In the genomic region with DNA sequence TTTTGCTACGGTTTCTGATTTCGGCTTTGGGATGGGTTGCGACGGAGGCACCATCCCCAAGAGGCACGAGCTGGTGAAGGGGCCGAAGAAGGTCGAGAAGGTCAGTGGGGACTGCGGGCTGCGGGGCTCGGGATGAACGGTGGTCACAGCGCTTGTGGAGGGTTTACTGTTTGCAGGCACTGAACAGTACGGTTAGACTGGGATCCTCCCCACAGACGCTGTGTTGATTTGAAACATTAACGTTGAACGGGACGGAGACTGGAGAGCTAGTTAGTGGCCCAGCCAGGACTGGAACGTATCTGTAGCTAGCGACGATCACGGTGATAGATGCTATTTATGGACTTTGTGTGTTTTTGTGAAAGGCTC, we compare ENCODE assay signal across 8 mouse cellular contexts. TPM values are rescaled to one million over a fixed set of nuclear protein-coding genes. Genes with fewer than 3 reads are reported as not detected.
A peak's percentile ranks its signal among the peaks of the same experiment; 100 is the strongest.
DNase-seq lines count a peak whose midpoint lies in the region; ATAC-seq and TF ChIP-seq lines count a peak whose summit lies in the region.

No protein-coding gene starts in this region.

- TF ChIP-seq POLR2A in thymus, adult 2 months (IDR thresholded peaks at IDR 0.05; ENCODE audit: control insufficient read depth, extremely low read depth, insufficient read depth, low read length, poor library complexity), result no peak

- H3K9ac ChIP-seq in liver, embryonic 12.5 days, result peak overlapping the region; percentile 81
- peak overlapping the region; percentile 80 for H3K9ac ChIP-seq in stomach, postnatal 0 days (ENCODE audit: low read length)

- peaks cover 36% of the 10 kb centered on the region for H3K4me1 ChIP-seq in thymus, adult 2 months (replicated peaks; ENCODE audit: control insufficient read depth, insufficient read depth, low read length)
- peaks cover 34% of the 10 kb centered on the region for H3K4me1 ChIP-seq in liver, embryonic 12.5 days
- no peaks in the 10 kb centered on the region for H3K4me1 ChIP-seq in stomach, postnatal 0 days (replicated peaks; ENCODE audit: control insufficient read depth, insufficient read depth)

- no peak for TF ChIP-seq CTCF in thymus, adult 2 months (IDR thresholded peaks at IDR 0.05; ENCODE audit: borderline replicate concordance, control insufficient read depth, extremely low read depth, insufficient read depth, low read length, poor library complexity)
- TF ChIP-seq CTCF in stomach, postnatal 0 days (IDR thresholded peaks at IDR 0.05; ENCODE audit: low read depth), result no peak

- peak overlapping the region; percentile 87 for H3K4me3 ChIP-seq in thymus, adult 2 months (ENCODE audit: control insufficient read depth, insufficient read depth, low read length)
- peak overlapping the region; percentile 93 for H3K4me3 ChIP-seq in liver, embryonic 12.5 days
- H3K4me3 ChIP-seq in stomach, postnatal 0 days (ENCODE audit: low read depth, low read length), result peak overlapping the region; percentile 87

- H3K4me2 ChIP-seq in liver, embryonic 12.5 days, result peak overlapping the region; percentile 88
- peak overlapping the region; percentile 78 for H3K4me2 ChIP-seq in stomach, postnatal 0 days (replicated peaks; ENCODE audit: low read depth)

- H3K9me3 ChIP-seq in liver, embryonic 12.5 days (replicated peaks), result no peaks in the 10 kb centered on the region
- H3K9me3 ChIP-seq in stomach, postnatal 0 days (ENCODE audit: control insufficient read depth, low read length), result no peaks in the 10 kb centered on the region

- peak; percentile 16 for DNase-seq in embryo, embryonic 10 days (ENCODE audit: low spot score)
- DNase-seq in embryo, embryonic 10.5 days (ENCODE audit: low spot score), result no peak
- no peak for DNase-seq in thymus, adult 2 months
- no peak for DNase-seq in thymus, postnatal 25 days
- DNase-seq in stomach, postnatal 0 days (ENCODE audit: low spot score), result no peak
- no peak for DNase-seq in spleen, postnatal 10 days (ENCODE audit: low spot score in 2 of 2)
- no peak for DNase-seq in urinary bladder, postnatal 14 days (ENCODE audit: low spot score)

- TF ChIP-seq EP300 in stomach, postnatal 0 days (optimal IDR thresholded peaks at IDR 0.05), result no peak

- WGBS in thymus, adult 2 months, result 0% methylated on average over 21 of the region's 21 CpGs
- 0% methylated on average over 21 of the region's 21 CpGs for WGBS in liver, embryonic 12.5 days (ENCODE audit: insufficient replicate concordance)
- under 1% methylated on average over 21 of the region's 21 CpGs for WGBS in stomach, postnatal 0 days

- H3K27me3 ChIP-seq in thymus, adult 2 months (ENCODE audit: control insufficient read depth, insufficient read depth, low read length), result no peaks in the 10 kb centered on the region
- H3K27me3 ChIP-seq in liver, embryonic 12.5 days (replicated peaks), result no peaks in the 10 kb centered on the region
- no peaks in the 10 kb centered on the region for H3K27me3 ChIP-seq in stomach, postnatal 0 days (ENCODE audit: control insufficient read depth, insufficient read depth, low read length)

- peak; percentile 59 for ATAC-seq in liver, embryonic 12.5 days
- ATAC-seq in stomach, postnatal 0 days (ENCODE audit: low FRiP score, low TSS enrichment), result peak; percentile 63

- peaks cover 6% of the 10 kb centered on the region for H3K36me3 ChIP-seq in thymus, adult 2 months (ENCODE audit: control insufficient read depth, insufficient read depth, low read length)
- peaks cover 16% of the 10 kb centered on the region for H3K36me3 ChIP-seq in liver, embryonic 12.5 days
- H3K36me3 ChIP-seq in stomach, postnatal 0 days (ENCODE audit: control insufficient read depth, insufficient read depth, low read length), result no peaks in the 10 kb centered on the region

- H3K27ac ChIP-seq in thymus, adult 2 months (ENCODE audit: control insufficient read depth, insufficient read depth, low read length), result peak overlapping the region; percentile 58
- peak overlapping the region; percentile 86 for H3K27ac ChIP-seq in liver, embryonic 12.5 days
- H3K27ac ChIP-seq in stomach, postnatal 0 days (replicated peaks), result peak overlapping the region; percentile 77

RNA-seq across cellular contexts. Expression of a gene that starts 0.3 kb away (rescaled TPM):
- 79.6 and 86.7 TPM in 2 replicates for polyA plus RNA-seq in thymus, adult 2 months (2012; rRNA removed)
- 55.6 and 59.2 TPM in 2 replicates for polyA plus RNA-seq in liver, embryonic 12.5 days (2016; fragmentation: Nextera tagmentation; extraction: Ambion mirVana)
- polyA plus RNA-seq in stomach, postnatal 0 days (2015; fragmentation: Nextera tagmentation; extraction: Ambion mirVana), result 79.7 and 81.1 TPM in 2 replicates

RNA-seq across cellular contexts. Expression of a gene that starts 17.8 kb away (rescaled TPM):
- not detected in 2 replicates for polyA plus RNA-seq in thymus, adult 2 months (2012; rRNA removed)
- polyA plus RNA-seq in liver, embryonic 12.5 days (2016; fragmentation: Nextera tagmentation; extraction: Ambion mirVana), result 0.98 and 1.1 TPM in 2 replicates
- 0.38 and 0.44 TPM in 2 replicates for polyA plus RNA-seq in stomach, postnatal 0 days (2015; fragmentation: Nextera tagmentation; extraction: Ambion mirVana)

RNA-seq across cellular contexts. Expression of a gene that starts 31.7 kb away (rescaled TPM):
- 0.42 and 0.81 TPM in 2 replicates for polyA plus RNA-seq in thymus, adult 2 months (2012; rRNA removed)
- 0.20 TPM in 1 of 2 replicates, not detected in the other for polyA plus RNA-seq in liver, embryonic 12.5 days (2016; fragmentation: Nextera tagmentation; extraction: Ambion mirVana)
- polyA plus RNA-seq in stomach, postnatal 0 days (2015; fragmentation: Nextera tagmentation; extraction: Ambion mirVana), result 0.15 and 0.33 TPM in 2 replicates

RNA-seq across cellular contexts. Expression of a gene that starts 47.0 kb away (rescaled TPM):
- 2.2 and 2.8 TPM in 2 replicates for polyA plus RNA-seq in thymus, adult 2 months (2012; rRNA removed)
- polyA plus RNA-seq in liver, embryonic 12.5 days (2016; fragmentation: Nextera tagmentation; extraction: Ambion mirVana), result 1.1 and 1.4 TPM in 2 replicates
- polyA plus RNA-seq in stomach, postnatal 0 days (2015; fragmentation: Nextera tagmentation; extraction: Ambion mirVana), result 0.17 and 0.18 TPM in 2 replicates
